Mouse (Mus musculus) limb, embryonic 11.5 days (tissue): ENCODE measurements around the gene Ipo9. TPM values are rescaled to one million over a fixed set of nuclear protein-coding genes. Genes with fewer than 3 reads are reported as not detected.

Source experiments
- microRNA-seq: library from miRNA; unstranded; fragments of <30 nt; microRNA quantifications from one replicate; pipeline ENCODE4, GENCODE M21; 2016
- polyA plus RNA-seq: library from polyadenylated mRNA; unstranded; fragments of >200 nt; fragmentation: Nextera tagmentation; extraction: Ambion mirVana; gene quantifications from 2 replicates; pipeline ENCODE4 v1.2.1, GENCODE M21; 2014

Gene Ipo9
- polyA plus RNA-seq, 1 experiment from 2014 or later, result 191 TPM

Small RNAs within 50 kb of the gene (microRNA-seq; reads per million reads assigned to microRNA genes)
- 1.2 reads per million for gene Mir1231

Other genes starting within 250 kb of the Ipo9 start
- 7.4 and 7.9 TPM in 2 replicates for gene Elf3, start 171.9 kb downstream of the Ipo9 start, polyA plus RNA-seq
- 108 and 112 TPM in 2 replicates for gene Rnpep, start 146.4 kb downstream of the Ipo9 start, polyA plus RNA-seq
- 188 and 189 TPM in 2 replicates for gene Timm17a, start 116.7 kb downstream of the Ipo9 start, polyA plus RNA-seq
- gene Lmod1, start 105.7 kb downstream of the Ipo9 start, polyA plus RNA-seq, result 0.27 and 0.39 TPM in 2 replicates
- 36.8 and 40.3 TPM in 2 replicates for gene Shisa4, start 55.3 kb downstream of the Ipo9 start, polyA plus RNA-seq
- gene Nav1, start 176.8 kb upstream of the Ipo9 start, polyA plus RNA-seq, result 16.4 and 16.7 TPM in 2 replicates